Mouse (Mus musculus): ENCODE measurements around the gene Tusc2. TPM values are rescaled to one million over a fixed set of nuclear protein-coding genes. Genes with fewer than 3 reads are reported as not detected.
A peak's percentile ranks its signal among the peaks of the same experiment; 100 is the strongest.

The Tusc2 gene
- total RNA-seq, 1 experiment: 14.2 TPM

DNA sequence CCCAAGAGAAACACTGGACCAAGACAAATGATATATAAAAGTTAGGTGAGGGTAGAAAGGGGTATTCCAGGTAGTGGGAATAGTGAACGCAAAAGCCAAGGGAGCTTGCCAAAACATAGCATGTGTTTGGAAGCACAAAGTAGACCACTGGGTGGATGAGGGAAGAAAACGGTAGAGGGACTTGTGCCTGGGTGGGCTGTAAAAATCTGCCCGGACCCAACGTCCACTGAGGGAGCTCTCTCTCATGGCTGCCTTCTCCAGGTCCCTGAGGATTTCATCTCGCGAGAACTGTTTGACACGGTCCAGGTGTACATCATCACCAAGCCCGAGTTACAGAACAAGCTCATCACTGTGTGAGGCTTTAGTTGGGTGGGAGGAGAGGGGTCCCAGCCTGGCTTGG is 20.3 kb upstream of the Tusc2 start:
- H3K36me3 ChIP-seq (ENCODE audit: control insufficient read depth, insufficient read depth, low read length, poor library complexity, severe bottlenecking): peaks cover 23% of the 10 kb centered on the region

DNA sequence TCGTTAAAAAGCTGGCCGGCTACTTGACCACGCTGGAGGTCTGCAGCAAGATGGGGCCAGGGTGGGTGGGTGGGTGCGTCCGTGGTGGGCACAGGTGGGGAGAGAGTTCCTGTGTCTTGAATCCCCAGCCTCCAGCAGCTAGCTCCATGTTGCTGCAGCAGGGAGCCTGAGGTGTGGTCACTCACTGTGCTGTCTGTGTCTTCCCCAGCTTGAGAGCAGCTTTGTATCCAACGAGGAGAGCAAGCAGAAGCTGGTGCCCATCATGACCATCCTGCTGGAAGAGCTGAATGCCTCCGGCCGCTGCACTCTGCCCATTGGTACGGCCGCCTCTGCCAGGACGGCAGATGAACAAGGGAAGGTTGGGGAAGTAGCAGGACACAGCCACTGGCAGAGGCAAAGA is 19.8 kb upstream of the Tusc2 start:
- Histone ChIP-seq H3K9ac (ENCODE audit: insufficient read depth, low read depth, low read length, poor library complexity, severe bottlenecking) (no peak overlapping the region), H3K9me3 (ENCODE audit: control insufficient read depth, insufficient read depth, low read depth, low read length) (no peaks in the 10 kb centered on the region), H3K27ac (ENCODE audit: insufficient read depth, low read depth, low read length, poor library complexity, severe bottlenecking) (no peak overlapping the region), H3K4me3 (ENCODE audit: insufficient read depth in 1 of 2, low read depth in 1 of 2, low read length in 2 of 2, poor library complexity in 1 of 2, severe bottlenecking in 1 of 2) (no peak overlapping the region), H3K36me3 (ENCODE audit: control insufficient read depth, insufficient read depth, low read length, poor library complexity, severe bottlenecking) (peaks cover 17% of the 10 kb centered on the region), H3K4me1 (ENCODE audit: control insufficient read depth in 2 of 2, insufficient read depth in 2 of 2, low read length in 2 of 2, poor library complexity in 1 of 2) (peaks cover 0 to 16% of the 10 kb centered on the region in 2 experiments; a peak in 3 of 4 replicates)
- DNase-seq (ENCODE audit: low read depth, low spot score): no peak
- TF ChIP-seq ZNF384 (IDR thresholded peaks at IDR 0.05; ENCODE audit: low read depth, low read length) (no peak), MAFK (IDR thresholded peaks at IDR 0.05; ENCODE audit: insufficient read depth, low read depth, low read length) (no peak)
- in situ Hi-C loops (cut with MboI; ENCODE audit: low sequenced_read_pairs in 2 of 2, unreplicated experiment in 2 of 2): no loop called here

More for the DNA sequence above, 20.3 kb upstream of the Tusc2 start:
- Histone ChIP-seq H3K27ac (ENCODE audit: insufficient read depth, low read depth, low read length, poor library complexity, severe bottlenecking) (no peak overlapping the region), H3K9me3 (ENCODE audit: control insufficient read depth, insufficient read depth, low read depth, low read length) (no peaks in the 10 kb centered on the region), H3K9ac (ENCODE audit: insufficient read depth, low read depth, low read length, poor library complexity, severe bottlenecking) (peak overlapping the region; percentile 80; the same call in 1 of the 2 replicates), H3K4me3 (ENCODE audit: insufficient read depth in 1 of 2, low read depth in 1 of 2, low read length in 2 of 2, poor library complexity in 1 of 2, severe bottlenecking in 1 of 2) (peak overlapping the region; percentile 80 to 93), H3K4me1 (ENCODE audit: control insufficient read depth in 2 of 2, insufficient read depth in 2 of 2, low read length in 2 of 2, poor library complexity in 1 of 2) (peaks cover 0 to 16% of the 10 kb centered on the region in 2 experiments; a peak in 3 of 4 replicates)
- TF ChIP-seq ZNF384 (IDR thresholded peaks at IDR 0.05; ENCODE audit: low read depth, low read length) (no peak), ZC3H11A (IDR thresholded peaks at IDR 0.05; ENCODE audit: borderline replicate concordance, low read depth, low read length) (no peak), HCFC1 (IDR thresholded peaks at IDR 0.05; ENCODE audit: borderline replicate concordance, insufficient read depth, low read length) (no peak), MAFK (IDR thresholded peaks at IDR 0.05; ENCODE audit: insufficient read depth, low read depth, low read length) (no peak), CHD2 (IDR thresholded peaks at IDR 0.05; ENCODE audit: low read depth, low read length) (no peak)
- DNase-seq (ENCODE audit: low read depth, low spot score): no peak
- in situ Hi-C loops (cut with MboI; ENCODE audit: low sequenced_read_pairs in 2 of 2, unreplicated experiment in 2 of 2): no loop called here

DNA sequence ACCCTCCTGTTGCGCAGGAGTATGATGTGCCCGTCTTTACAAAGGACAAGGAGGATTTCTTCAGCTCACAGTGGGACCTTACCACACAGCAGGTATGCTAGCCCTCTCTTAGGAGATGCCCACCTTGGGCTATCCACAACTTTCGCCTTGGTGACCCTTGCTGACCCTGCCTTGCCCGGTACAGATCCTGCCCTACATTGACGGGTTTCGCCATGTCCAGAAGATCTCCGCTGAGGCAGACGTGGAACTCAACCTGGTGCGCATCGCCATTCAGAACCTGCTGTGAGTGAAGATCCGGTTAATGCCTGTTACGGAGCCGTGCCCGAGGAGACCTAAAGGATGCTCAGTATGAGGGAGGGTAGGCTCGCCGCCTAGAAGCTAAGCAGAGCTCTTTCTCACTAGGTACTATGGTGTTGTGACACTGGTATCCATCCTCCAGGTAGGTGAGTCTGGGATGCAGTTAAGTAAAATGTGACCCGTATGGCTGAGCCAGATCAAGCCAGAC is 18.8 kb upstream of the Tusc2 start:
- H3K4me1 ChIP-seq (ENCODE audit: control insufficient read depth in 2 of 2, insufficient read depth in 2 of 2, low read length in 2 of 2, poor library complexity in 1 of 2): peaks cover 0 to 16% of the 10 kb centered on the region in 2 experiments; a peak in 3 of 4 replicates
- no peak for DNase-seq (ENCODE audit: low read depth, low spot score)

DNA sequence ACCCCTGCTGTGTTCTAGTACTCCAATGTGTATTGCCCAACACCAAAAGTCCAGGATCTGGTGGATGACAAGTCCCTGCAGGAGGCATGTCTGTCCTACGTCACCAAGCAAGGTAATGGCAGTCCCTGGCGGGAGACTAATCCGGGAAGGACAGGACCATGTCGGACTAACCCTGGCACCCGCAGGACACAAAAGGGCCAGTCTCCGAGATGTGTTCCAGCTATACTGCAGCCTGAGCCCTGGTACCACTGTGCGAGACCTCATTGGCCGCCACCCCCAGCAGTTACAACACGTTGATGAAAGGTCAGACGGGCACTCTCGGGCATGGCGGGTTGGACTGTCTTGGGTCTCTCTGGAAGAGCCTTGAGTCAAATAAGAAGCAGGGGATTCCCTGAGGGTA is 18.3 kb upstream of the Tusc2 start:
- in situ Hi-C loops (cut with MboI; ENCODE audit: low sequenced_read_pairs in 2 of 2, unreplicated experiment in 2 of 2): no loop called here
- H3K9me3 ChIP-seq (ENCODE audit: control insufficient read depth, insufficient read depth, low read depth, low read length): no peaks in the 10 kb centered on the region
- H3K4me1 ChIP-seq (ENCODE audit: control insufficient read depth in 2 of 2, insufficient read depth in 2 of 2, low read length in 2 of 2, poor library complexity in 1 of 2): peaks cover 0 to 18% of the 10 kb centered on the region in 2 experiments; a peak in 3 of 4 replicates
- no peak overlapping the region for H3K9ac ChIP-seq (ENCODE audit: insufficient read depth, low read depth, low read length, poor library complexity, severe bottlenecking)
- TF ChIP-seq MAFK (IDR thresholded peaks at IDR 0.05; ENCODE audit: insufficient read depth, low read depth, low read length): no peak
- TF ChIP-seq ZC3H11A (IDR thresholded peaks at IDR 0.05; ENCODE audit: borderline replicate concordance, low read depth, low read length): no peak
- TF ChIP-seq HCFC1 (IDR thresholded peaks at IDR 0.05; ENCODE audit: borderline replicate concordance, insufficient read depth, low read length): no peak
- TF ChIP-seq CHD2 (IDR thresholded peaks at IDR 0.05; ENCODE audit: low read depth, low read length): no peak
- TF ChIP-seq ZNF384 (IDR thresholded peaks at IDR 0.05; ENCODE audit: low read depth, low read length): no peak
- no peak for DNase-seq (ENCODE audit: low read depth, low spot score)
- H3K36me3 ChIP-seq (ENCODE audit: control insufficient read depth, insufficient read depth, low read length, poor library complexity, severe bottlenecking): peaks cover 9% of the 10 kb centered on the region; the same call in 1 of the 2 replicates
- H3K27ac ChIP-seq (ENCODE audit: insufficient read depth, low read depth, low read length, poor library complexity, severe bottlenecking): no peak overlapping the region
- no peak overlapping the region for H3K4me3 ChIP-seq (ENCODE audit: insufficient read depth in 1 of 2, low read depth in 1 of 2, low read length in 2 of 2, poor library complexity in 1 of 2, severe bottlenecking in 1 of 2)

More for the DNA sequence above, 18.8 kb upstream of the Tusc2 start:
- peaks cover 11% of the 10 kb centered on the region; the same call in 1 of the 2 replicates for H3K36me3 ChIP-seq (ENCODE audit: control insufficient read depth, insufficient read depth, low read length, poor library complexity, severe bottlenecking)
- H3K4me3 ChIP-seq (ENCODE audit: insufficient read depth in 1 of 2, low read depth in 1 of 2, low read length in 2 of 2, poor library complexity in 1 of 2, severe bottlenecking in 1 of 2): no peak overlapping the region
- no peak overlapping the region for H3K9ac ChIP-seq (ENCODE audit: insufficient read depth, low read depth, low read length, poor library complexity, severe bottlenecking)
- no peak overlapping the region for H3K27ac ChIP-seq (ENCODE audit: insufficient read depth, low read depth, low read length, poor library complexity, severe bottlenecking)
- in situ Hi-C loops (cut with MboI; ENCODE audit: low sequenced_read_pairs in 2 of 2, unreplicated experiment in 2 of 2): no loop called here
- no peaks in the 10 kb centered on the region for H3K9me3 ChIP-seq (ENCODE audit: control insufficient read depth, insufficient read depth, low read depth, low read length)
- TF ChIP-seq CHD2 (IDR thresholded peaks at IDR 0.05; ENCODE audit: low read depth, low read length): no peak
- TF ChIP-seq ZC3H11A (IDR thresholded peaks at IDR 0.05; ENCODE audit: borderline replicate concordance, low read depth, low read length): no peak
- TF ChIP-seq ZNF384 (IDR thresholded peaks at IDR 0.05; ENCODE audit: low read depth, low read length): no peak
- TF ChIP-seq MAFK (IDR thresholded peaks at IDR 0.05; ENCODE audit: insufficient read depth, low read depth, low read length): no peak
- no peak for TF ChIP-seq HCFC1 (IDR thresholded peaks at IDR 0.05; ENCODE audit: borderline replicate concordance, insufficient read depth, low read length)
